Mouse (Mus musculus) right cerebral cortex, postnatal 36 days (tissue): Measurements from ENCODE around the gene Stard13.
A peak's percentile ranks its signal among the peaks of the same experiment; 100 is the strongest.

Experiments
- DNase-seq, 2 experiments: peaks; one replicate each; pipeline ENCODE4 v3.0.0; 2022; ENCODE audit warnings: low spot score in 2 of 2, mixed read lengths in 1 of 2

The Stard13 gene

GRCm38 (mm10) chr5:151022026-151022425 is 211.6 kb downstream of the Stard13 start:
- peak in 1 of 2 experiments; percentile 52 for DNase-seq

DNA sequence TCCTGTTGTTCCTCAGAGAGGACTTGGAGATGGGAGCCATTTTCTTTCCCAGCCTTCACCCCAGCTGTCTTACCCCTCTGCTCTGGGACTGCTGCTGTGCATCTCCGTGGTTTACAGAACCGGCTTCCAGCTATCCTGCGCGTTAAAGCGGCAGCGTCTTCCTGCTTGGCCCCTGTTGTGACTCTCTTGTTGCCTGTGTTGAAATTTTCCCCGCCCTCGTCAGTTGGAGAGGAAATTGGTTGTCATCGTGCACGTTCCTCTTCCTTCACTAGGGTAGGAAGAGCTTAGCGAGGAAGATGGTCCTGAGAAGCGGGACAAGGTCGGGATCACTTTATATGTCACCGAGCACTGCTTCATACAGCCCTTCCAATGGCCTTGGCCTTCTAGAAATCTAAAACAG is 212.8 kb downstream of the Stard13 start:
- DNase-seq = no peak

- peak in 1 of 2 experiments; percentile 36 for DNase-seq
Measured at GRCm38 (mm10) chr5:151020031-151020820, 213.4 kb downstream of the Stard13 start.

DNA sequence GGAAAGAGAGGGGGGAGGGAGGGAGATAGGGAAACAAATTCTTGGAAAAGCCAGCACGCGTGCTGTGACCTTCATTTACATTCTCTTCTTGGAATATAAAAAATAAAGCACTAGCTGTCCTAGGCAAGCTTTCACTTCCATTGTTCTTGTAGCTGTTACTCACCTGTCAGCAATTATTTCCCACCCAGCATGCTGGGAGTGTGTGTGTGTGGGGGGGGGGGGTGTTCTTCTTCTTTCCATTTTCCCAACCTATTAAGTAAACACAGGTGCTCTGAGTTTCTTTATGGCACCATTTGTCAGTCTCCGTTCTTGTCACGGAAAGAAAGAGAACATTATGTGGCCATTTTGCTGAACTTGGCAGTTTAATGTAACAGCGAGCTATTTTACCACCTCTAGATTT is 214.7 kb downstream of the Stard13 start:
- DNase-seq = no peak

DNA sequence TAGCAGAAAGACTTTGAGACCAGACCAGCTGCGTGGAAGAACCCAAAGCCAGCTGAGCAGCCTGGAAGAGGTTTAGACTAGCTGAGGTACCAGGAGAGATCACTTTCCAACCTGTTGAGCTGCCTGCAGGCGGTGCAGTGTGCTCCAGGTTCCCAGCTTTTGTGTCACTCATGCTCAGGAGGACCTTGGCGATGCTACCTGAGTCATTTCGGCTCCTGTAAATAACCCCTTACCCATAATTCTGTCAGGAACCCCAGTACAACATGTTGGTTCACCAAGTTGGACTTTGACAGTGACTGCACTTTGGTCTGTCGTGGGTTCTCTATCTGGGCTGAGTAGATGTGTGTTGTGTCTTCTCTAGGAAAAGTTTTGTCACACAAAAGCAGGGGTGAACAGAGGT is 215.2 kb downstream of the Stard13 start:
- DNase-seq = no peak

GRCm38 (mm10) chr5:151004216-151004755 is 229.3 kb downstream of the Stard13 start:
- no peak for DNase-seq

DNA sequence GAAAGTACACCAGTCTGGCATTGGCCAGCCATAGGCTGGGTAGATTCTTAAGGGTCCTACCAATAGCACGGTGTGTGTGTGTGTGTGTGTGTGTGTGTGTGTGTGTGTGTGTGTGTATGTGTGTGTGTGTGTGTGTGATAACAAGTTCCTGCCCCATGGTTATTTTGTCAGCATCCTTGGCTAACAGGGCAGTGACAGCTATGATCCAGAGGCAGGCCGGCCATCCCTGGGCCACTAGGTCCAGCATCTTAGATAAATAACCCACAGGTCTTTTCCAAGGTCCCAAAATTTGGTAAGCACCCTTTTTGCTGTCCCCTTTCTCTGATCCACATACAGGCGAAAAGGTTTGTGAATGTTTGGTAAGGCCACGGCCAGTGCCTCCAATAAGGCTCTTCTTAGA is 231.6 kb downstream of the Stard13 start:
- DNase-seq = no peak

DNA sequence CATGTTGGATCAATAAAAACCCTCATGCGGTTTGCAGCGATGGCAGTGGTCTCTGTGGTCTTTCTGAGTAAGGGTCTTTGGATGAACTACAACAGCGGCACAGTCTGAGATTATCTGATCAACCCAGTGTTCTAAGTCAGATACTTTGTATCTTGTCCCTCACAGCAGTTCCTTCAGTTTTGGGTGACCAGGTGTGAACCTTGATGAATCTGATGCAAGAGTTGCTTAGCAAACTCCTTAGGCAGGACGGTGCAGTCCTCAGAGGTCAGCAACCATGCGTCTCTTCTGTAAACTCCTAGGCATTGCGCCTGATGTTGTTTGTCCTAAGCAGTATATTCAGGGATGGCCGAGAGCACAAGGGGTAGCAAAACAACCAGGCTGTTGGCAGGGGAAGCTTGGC is 232.5 kb downstream of the Stard13 start:
- no peak for DNase-seq

GRCm38 (mm10) chr5:150996586-150996985 is 237.1 kb downstream of the Stard13 start:
- peak in 1 of 2 experiments; percentile 23 for DNase-seq

DNA sequence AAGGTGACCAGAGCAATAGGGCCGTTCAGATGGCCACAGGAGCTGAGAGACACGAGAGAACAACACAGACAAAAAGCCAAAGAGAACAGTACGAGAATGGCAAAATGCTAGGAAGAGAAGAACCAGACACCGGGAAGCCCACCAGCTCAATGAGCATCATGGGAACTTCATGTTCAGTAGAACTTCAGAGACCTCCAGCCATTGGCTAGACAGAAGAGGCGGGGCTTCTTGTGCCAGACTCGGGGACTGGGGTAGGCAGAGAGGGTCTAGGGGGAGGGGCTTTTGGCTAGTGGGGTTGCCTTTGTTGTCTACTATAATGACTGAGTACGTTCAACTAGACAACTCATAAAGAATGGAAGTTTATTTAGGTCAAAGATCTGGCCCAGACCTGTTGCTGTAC is 239.5 kb downstream of the Stard13 start:
- no peak for DNase-seq
